Mouse (Mus musculus): ENCODE measurements around the gene Tbkbp1. TPM values are rescaled to one million over a fixed set of nuclear protein-coding genes. Genes with fewer than 3 reads are reported as not detected.
"Not testable (repeated sequence)": the region's sequence is repeated elsewhere in the genome, so short reads cannot be mapped to it uniquely, and the experiment has no call there.

Gene Tbkbp1
- 8.9 and 9.5 TPM in 2 replicates for polyA plus RNA-seq (2015; fragmentation: Nextera tagmentation; extraction: Ambion mirVana)

DNA sequence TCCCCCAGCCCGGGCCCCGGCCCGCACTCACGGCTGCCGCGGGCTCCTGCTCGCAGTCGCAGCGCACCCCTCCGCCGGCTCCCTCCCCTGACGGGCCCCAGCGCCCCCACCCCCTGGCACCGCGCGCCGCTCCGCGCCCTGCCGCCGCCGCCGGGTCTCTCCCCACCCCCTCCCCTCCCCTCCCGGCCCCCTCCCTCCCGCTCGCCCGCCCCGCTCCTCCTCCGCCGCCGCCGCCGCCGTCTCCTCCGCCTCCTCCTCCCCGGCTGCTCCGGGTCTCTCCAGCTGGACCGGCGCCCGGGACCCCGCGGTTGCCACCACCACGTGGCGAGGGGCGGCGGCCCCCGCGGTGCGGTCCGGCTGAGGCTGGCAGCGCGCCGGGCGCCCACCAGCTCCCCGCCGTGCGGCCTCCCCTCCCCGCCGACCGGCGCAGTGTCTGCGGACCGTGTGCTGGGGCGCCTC lies at the start of gene Tbkbp1:
Gene Tbkbp1, minus strand, starts transcription at position 153 of the 459 bp plus-strand sequence.
- Histone ChIP-seq H3K36me3 (peaks cover 22% of the 10 kb centered on the region), H3K9me3 (replicated peaks) (no peaks in the 10 kb centered on the region), H3K27me3 (no peaks in the 10 kb centered on the region), H3K27ac (replicated peaks) (peak within 1 kb of the TSS; percentile 93), H3K4me2 (replicated peaks) (peak within 1 kb of the TSS; percentile 87), H3K9ac (peak within 1 kb of the TSS; percentile 64), H3K4me3 (replicated peaks) (peak within 1 kb of the TSS; percentile 77), H3K4me1 (peaks cover 53% of the 10 kb centered on the region)
- 1% methylated on average over 40 of the region's 64 CpGs for WGBS
- peak; percentile 8; the same call in 1 of the 2 replicates for ATAC-seq (ENCODE audit: insufficient number of reproducible peaks, low FRiP score, low TSS enrichment, low read depth)

- ATAC-seq (ENCODE audit: insufficient number of reproducible peaks, low FRiP score, low TSS enrichment, low read depth): no peak
- H3K27ac ChIP-seq (replicated peaks): no peak overlapping the region
- no peaks in the 10 kb centered on the region for H3K36me3 ChIP-seq
- H3K4me3 ChIP-seq (replicated peaks): no peak overlapping the region
- no peaks in the 10 kb centered on the region for H3K9me3 ChIP-seq (replicated peaks)
- WGBS: 81% methylated on average over 6 of the region's 6 CpGs
- no peaks in the 10 kb centered on the region for H3K27me3 ChIP-seq
- H3K4me2 ChIP-seq (replicated peaks): no peak overlapping the region
- no peak overlapping the region for H3K9ac ChIP-seq
- no peaks in the 10 kb centered on the region for H3K4me1 ChIP-seq
Observed at GRCm38 (mm10) chr11:97199519-97199918, 48.2 kb upstream of the Tbkbp1 start.

GRCm38 (mm10) chr11:97198601-97199000 lies 47.3 kb upstream of the Tbkbp1 start:
- WGBS: 17% methylated on average over 5 of the region's 5 CpGs
- no peak overlapping the region for H3K4me3 ChIP-seq (replicated peaks)
- peaks cover 4% of the 10 kb centered on the region; the same call in 1 of the 2 replicates for H3K36me3 ChIP-seq
- no peaks in the 10 kb centered on the region for H3K27me3 ChIP-seq
- no peak overlapping the region for H3K27ac ChIP-seq (replicated peaks)
- no peak overlapping the region for H3K4me2 ChIP-seq (replicated peaks)
- ATAC-seq (ENCODE audit: insufficient number of reproducible peaks, low FRiP score, low TSS enrichment, low read depth): no peak
- no peaks in the 10 kb centered on the region for H3K4me1 ChIP-seq
- no peaks in the 10 kb centered on the region for H3K9me3 ChIP-seq (replicated peaks)
- H3K9ac ChIP-seq: no peak overlapping the region

- ATAC-seq (ENCODE audit: insufficient number of reproducible peaks, low FRiP score, low TSS enrichment, low read depth): no peak
Observed at GRCm38 (mm10) chr11:97197021-97197420, 45.7 kb upstream of the Tbkbp1 start.

DNA sequence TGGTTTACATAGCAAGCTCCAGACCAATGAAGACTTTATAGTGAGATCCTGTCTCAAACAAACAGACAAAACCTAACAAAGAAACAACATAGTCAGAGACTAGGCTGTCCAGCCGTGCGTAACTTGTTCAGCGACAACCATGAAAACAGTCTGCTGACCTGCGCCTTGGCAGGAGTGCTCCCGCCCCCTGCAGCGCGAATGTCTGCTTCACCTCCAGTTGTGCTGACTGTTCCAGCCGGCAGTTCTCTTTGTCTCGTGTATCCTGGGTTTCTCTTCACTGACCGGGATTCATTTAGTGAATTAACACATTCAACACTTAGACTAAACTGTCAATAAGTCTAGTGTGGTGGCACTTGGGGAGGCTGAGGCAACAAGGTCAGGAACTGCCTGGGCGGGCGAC lies 45.2 kb upstream of the Tbkbp1 start:
- Histone ChIP-seq H3K9ac (no peak overlapping the region), H3K4me3 (replicated peaks) (no peak overlapping the region), H3K4me2 (replicated peaks) (no peak overlapping the region), H3K27me3 (no peaks in the 10 kb centered on the region), H3K9me3 (replicated peaks) (no peaks in the 10 kb centered on the region), H3K4me1 (no peaks in the 10 kb centered on the region), H3K36me3 (peaks cover 4% of the 10 kb centered on the region; the same call in 1 of the 2 replicates), H3K27ac (replicated peaks) (no peak overlapping the region)
- 72% methylated on average over 12 of the region's 12 CpGs for WGBS
- no peak for ATAC-seq (ENCODE audit: insufficient number of reproducible peaks, low FRiP score, low TSS enrichment, low read depth)

More at GRCm38 (mm10) chr11:97197021-97197420, 45.7 kb upstream of the Tbkbp1 start:
- Histone ChIP-seq H3K4me2 (replicated peaks) (no peak overlapping the region), H3K27me3 (no peaks in the 10 kb centered on the region), H3K9me3 (replicated peaks) (no peaks in the 10 kb centered on the region), H3K36me3 (peaks cover 4% of the 10 kb centered on the region; the same call in 1 of the 2 replicates), H3K4me1 (no peaks in the 10 kb centered on the region), H3K9ac (no peak overlapping the region), H3K4me3 (replicated peaks) (no peak overlapping the region), H3K27ac (replicated peaks) (no peak overlapping the region)
- WGBS: 77% methylated on average over 8 of the region's 8 CpGs

DNA sequence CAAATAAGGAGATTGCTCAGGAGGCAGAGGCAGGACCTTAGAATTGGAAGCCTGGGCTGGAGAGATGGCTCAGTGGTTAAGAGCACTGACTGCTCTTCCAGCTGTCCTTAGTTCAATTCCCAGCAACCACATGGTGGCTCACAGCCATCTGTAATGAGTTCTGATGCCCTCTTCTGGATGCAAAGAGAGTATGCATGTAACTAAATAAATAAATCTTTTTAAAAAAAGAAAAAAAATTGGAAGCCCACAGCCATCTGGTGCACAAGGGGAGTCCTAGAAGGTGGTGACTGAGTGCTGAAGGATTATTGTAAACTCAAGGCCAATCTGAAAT lies 41.3 kb upstream of the Tbkbp1 start:
- Histone ChIP-seq H3K4me3 (replicated peaks) (no peak overlapping the region), H3K9me3 (replicated peaks) (no peaks in the 10 kb centered on the region), H3K36me3 (peaks cover 4% of the 10 kb centered on the region; the same call in 1 of the 2 replicates), H3K9ac (no peak overlapping the region), H3K4me1 (peaks cover 12% of the 10 kb centered on the region; the same call in 1 of the 2 replicates), H3K27ac (replicated peaks) (no peak overlapping the region), H3K4me2 (replicated peaks) (no peak overlapping the region), H3K27me3 (no peaks in the 10 kb centered on the region)
- no peak for ATAC-seq (ENCODE audit: insufficient number of reproducible peaks, low FRiP score, low TSS enrichment, low read depth)

DNA sequence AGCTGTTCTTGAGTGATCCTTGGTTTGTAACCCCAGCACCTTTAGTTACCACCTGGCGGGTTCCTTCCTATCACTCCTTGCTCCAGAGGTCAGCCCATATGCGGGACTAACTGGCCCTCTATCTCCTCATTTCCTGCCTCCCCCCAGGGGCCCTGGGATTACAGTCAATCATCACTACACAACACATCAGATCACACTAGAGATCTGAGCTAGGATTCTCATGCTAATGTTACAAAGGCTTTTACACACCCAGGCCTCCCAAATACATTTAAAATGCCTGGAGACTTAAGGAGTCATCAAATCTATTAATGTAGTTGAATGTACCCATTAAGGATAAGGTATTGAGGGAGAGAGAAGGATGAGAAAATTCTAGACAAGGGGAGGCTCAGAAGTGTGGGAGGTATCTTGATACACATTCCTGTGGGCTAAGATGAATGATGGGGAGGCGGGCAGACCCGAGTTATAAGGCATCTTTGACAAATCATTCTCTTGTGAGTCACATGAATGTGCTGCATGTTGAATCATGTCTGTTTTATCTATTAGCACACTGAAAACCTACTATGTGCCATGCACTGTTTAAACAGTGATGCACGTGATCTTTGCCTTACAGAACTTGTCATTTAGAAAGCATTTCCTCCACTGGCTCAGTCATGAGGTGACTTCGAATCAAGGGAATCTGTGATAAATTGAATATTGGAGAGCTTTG lies 40.8 kb upstream of the Tbkbp1 start:
- no peak for ATAC-seq (ENCODE audit: insufficient number of reproducible peaks, low FRiP score, low TSS enrichment, low read depth)
- H3K4me3 ChIP-seq (replicated peaks): no peak overlapping the region
- H3K9me3 ChIP-seq (replicated peaks): no peaks in the 10 kb centered on the region
- peaks cover 4% of the 10 kb centered on the region; the same call in 1 of the 2 replicates for H3K36me3 ChIP-seq
- no peak overlapping the region for H3K4me2 ChIP-seq (replicated peaks)
- H3K9ac ChIP-seq: no peak overlapping the region
- H3K4me1 ChIP-seq: peaks cover 12% of the 10 kb centered on the region; the same call in 1 of the 2 replicates
- WGBS: 65% methylated on average over 6 of the region's 6 CpGs
- H3K27ac ChIP-seq (replicated peaks): no peak overlapping the region
- H3K27me3 ChIP-seq: no peaks in the 10 kb centered on the region

DNA sequence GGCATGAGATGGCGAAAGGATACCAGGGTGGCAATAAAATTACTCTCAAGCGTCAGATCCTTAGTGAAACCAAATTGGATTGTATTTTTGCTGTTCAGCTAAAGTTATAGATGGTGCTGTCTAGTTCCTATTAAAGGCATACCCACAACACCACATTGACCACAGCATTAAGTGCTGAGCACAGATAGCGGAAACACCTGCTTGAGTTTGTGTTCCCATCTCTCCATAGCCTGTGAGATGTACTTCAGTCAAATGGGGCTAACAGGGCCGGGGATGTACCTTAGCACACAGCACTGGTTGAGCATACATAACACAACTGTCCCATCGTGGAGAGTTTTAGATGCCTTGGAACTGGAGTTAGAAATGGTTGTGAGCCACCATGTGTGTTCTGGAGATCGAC lies 39.7 kb upstream of the Tbkbp1 start:
- 85% methylated on average over 6 of the region's 6 CpGs for WGBS
- peaks cover 18% of the 10 kb centered on the region; the same call in 1 of the 2 replicates for H3K4me1 ChIP-seq
- no peak for ATAC-seq (ENCODE audit: insufficient number of reproducible peaks, low FRiP score, low TSS enrichment, low read depth)
- peaks cover 8% of the 10 kb centered on the region; the same call in 1 of the 2 replicates for H3K36me3 ChIP-seq
- no peaks in the 10 kb centered on the region for H3K27me3 ChIP-seq
- H3K9me3 ChIP-seq (replicated peaks): no peaks in the 10 kb centered on the region
- no peak overlapping the region for H3K9ac ChIP-seq
- no peak overlapping the region for H3K27ac ChIP-seq (replicated peaks)
- H3K4me3 ChIP-seq (replicated peaks): no peak overlapping the region
- no peak overlapping the region for H3K4me2 ChIP-seq (replicated peaks)

- WGBS: 86% methylated on average over 6 of the region's 6 CpGs
- H3K4me3 ChIP-seq (replicated peaks); ATAC-seq (ENCODE audit: insufficient number of reproducible peaks, low FRiP score, low TSS enrichment, low read depth); H3K9me3 ChIP-seq (replicated peaks); H3K27ac ChIP-seq (replicated peaks); H3K4me2 ChIP-seq (replicated peaks); H3K9ac ChIP-seq; H3K27me3 ChIP-seq: not testable (repeated sequence)
- Histone ChIP-seq H3K36me3 (peaks cover 19% of the 10 kb centered on the region), H3K4me1 (peaks cover 28% of the 10 kb centered on the region; the same call in 1 of the 2 replicates)
Observed at GRCm38 (mm10) chr11:97189645-97190044, 38.4 kb upstream of the Tbkbp1 start.

DNA sequence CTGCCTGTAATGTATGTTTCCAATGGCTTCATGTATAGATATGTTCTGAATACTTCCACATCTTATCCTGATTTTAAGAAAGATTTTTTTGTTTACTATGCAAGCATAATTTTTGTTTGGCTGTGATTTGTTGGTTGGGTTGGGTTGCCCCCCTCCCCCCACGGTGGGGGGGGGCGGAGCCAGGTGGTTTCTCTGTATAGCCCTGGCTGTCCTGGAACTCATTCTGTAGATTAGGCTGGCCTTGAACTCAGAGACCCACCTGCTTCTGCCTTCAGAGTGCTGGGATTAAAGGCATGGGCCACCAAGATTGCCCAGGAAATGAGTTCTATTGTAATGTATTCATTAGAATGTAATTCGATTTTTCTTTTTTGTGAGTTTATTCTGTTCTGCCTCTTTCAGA lies 37.9 kb upstream of the Tbkbp1 start:
- Histone ChIP-seq H3K36me3 (peaks cover 23% of the 10 kb centered on the region), H3K27me3 (no peaks in the 10 kb centered on the region), H3K4me3 (replicated peaks) (peak overlapping the region; percentile 91), H3K4me2 (replicated peaks) (peak overlapping the region; percentile 87), H3K4me1 (peaks cover 28% of the 10 kb centered on the region; the same call in 1 of the 2 replicates), H3K27ac (replicated peaks) (no peak overlapping the region), H3K9me3 (replicated peaks) (no peaks in the 10 kb centered on the region), H3K9ac (no peak overlapping the region)
- ATAC-seq (ENCODE audit: insufficient number of reproducible peaks, low FRiP score, low TSS enrichment, low read depth): no peak
- 34% methylated on average over 3 of the region's 3 CpGs for WGBS

DNA sequence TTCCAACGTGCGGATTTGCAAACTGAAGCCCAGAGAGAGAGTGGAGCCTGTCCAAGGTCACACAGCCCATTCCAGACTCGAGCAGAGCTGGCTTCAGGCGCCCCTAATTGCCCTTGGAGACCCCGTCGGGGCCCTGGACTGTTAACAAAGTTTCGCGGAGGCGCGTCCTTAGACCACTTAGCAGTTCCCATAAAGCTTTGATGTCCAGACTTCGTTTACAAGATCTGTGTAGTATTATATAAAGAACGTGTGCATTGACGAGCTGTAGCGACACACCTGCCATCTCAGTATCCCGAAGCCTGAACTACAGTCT lies 37.3 kb upstream of the Tbkbp1 start:
- Histone ChIP-seq H3K36me3 (peaks cover 25% of the 10 kb centered on the region), H3K9me3 (replicated peaks) (no peaks in the 10 kb centered on the region), H3K27ac (replicated peaks) (peak overlapping the region; percentile 97), H3K9ac (peak overlapping the region; percentile 66), H3K27me3 (no peaks in the 10 kb centered on the region), H3K4me2 (replicated peaks) (peak overlapping the region; percentile 87), H3K4me1 (peaks cover 28% of the 10 kb centered on the region; the same call in 1 of the 2 replicates), H3K4me3 (replicated peaks) (peak overlapping the region; percentile 91)
- no peak for ATAC-seq (ENCODE audit: insufficient number of reproducible peaks, low FRiP score, low TSS enrichment, low read depth)
- WGBS: under 1% methylated on average over 15 of the region's 15 CpGs
